Mouse (Mus musculus) thymus, adult 2 months (tissue): Measurements from ENCODE around the gene Olfr1423. TPM values are rescaled to one million over a fixed set of nuclear protein-coding genes. Genes with fewer than 3 reads are reported as not detected.
"Not testable (repeated sequence)": the region's sequence is repeated elsewhere in the genome, so short reads cannot be mapped to it uniquely, and the experiment has no call there.

Experiments used
- DNase-seq: peaks from one replicate; pipeline ENCODE4 v3.0.0; 2021
- H3K27ac ChIP-seq: fragments of 200-500 bp; 2 replicates; pipeline ENCODE4 v1.5.1; 2012; ENCODE audit warnings: low read length, control low read depth; ENCODE audit not compliant: control insufficient read depth, insufficient read depth
- H3K27me3 ChIP-seq: fragments of 200-500 bp; 2 replicates; pipeline ENCODE4 v1.6.1; 2012; ENCODE audit warnings: mild to moderate bottlenecking, low read length, moderate library complexity, mixed read lengths; ENCODE audit not compliant: control insufficient read depth, insufficient read depth
- H3K36me3 ChIP-seq: fragments of 200-500 bp; 2 replicates; pipeline ENCODE4 v1.6.1; 2012; ENCODE audit warnings: mild to moderate bottlenecking, low read length, moderate library complexity; ENCODE audit not compliant: control insufficient read depth, insufficient read depth
- H3K4me1 ChIP-seq: fragments of 200-500 bp; replicated peaks from 2 replicates; pipeline ENCODE4 v1.6.1; 2012; ENCODE audit warnings: low read length; ENCODE audit not compliant: control insufficient read depth, insufficient read depth
- H3K4me3 ChIP-seq: fragments of 200-500 bp; 2 replicates; pipeline ENCODE4 v1.5.1; 2012; ENCODE audit warnings: mild to moderate bottlenecking, low read length, control low read depth, moderate library complexity; ENCODE audit not compliant: control insufficient read depth, insufficient read depth
- CTCF ChIP-seq: fragments of 200-500 bp; IDR thresholded peaks from 2 replicates; pipeline ENCODE4 v1.5.1; 2012; ENCODE audit warnings: mild to moderate bottlenecking, control low read depth, low read length, moderate library complexity, borderline replicate concordance; ENCODE audit not compliant: control insufficient read depth, poor library complexity, insufficient read depth; ENCODE audit errors: extremely low read depth
- POLR2A ChIP-seq: fragments of 200-500 bp; IDR thresholded peaks from 2 replicates; pipeline ENCODE4 v1.6.1; 2012; ENCODE audit warnings: mild to moderate bottlenecking, low read length, control low read depth, moderate library complexity; ENCODE audit not compliant: control insufficient read depth, poor library complexity, insufficient read depth; ENCODE audit errors: extremely low read depth
- WGBS: fragments of 180-500 bp; shearing (Covaris S2); methylation state at CpG from one replicate; pipeline ENCODE4 v1.1.7; 2018; 5-methylcytosine and 5-hydroxymethylcytosine counted together
- polyA plus RNA-seq: library from polyadenylated mRNA; depleted of rRNA; stranded (reverse); fragments of >200 nt; gene quantifications from 2 replicates; pipeline ENCODE4 v1.2.3, GENCODE M21; 2012; rRNA removed

Olfr1423 gene
- polyA plus RNA-seq, result not detected in 2 replicates

DNA sequence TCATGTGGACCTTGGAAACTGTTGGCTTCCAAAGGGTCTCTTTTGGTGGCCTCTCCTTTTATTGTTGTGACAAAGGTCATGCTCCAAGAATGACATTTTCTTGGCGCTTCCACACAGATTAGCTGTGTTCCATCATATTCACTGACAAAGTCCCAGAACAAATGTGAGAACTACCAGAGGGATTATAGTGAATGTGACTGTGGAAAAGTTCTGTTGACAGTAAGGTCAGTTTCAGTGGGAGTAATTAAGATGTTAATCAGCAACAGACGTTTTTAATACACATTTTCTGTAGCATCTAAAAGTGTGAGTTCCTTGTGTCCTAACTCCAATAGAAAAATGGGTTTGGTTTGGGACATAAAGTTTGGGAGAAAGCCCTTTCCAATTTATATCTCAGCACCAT lies at the start of gene Olfr1423:
Gene Olfr1423 (minus strand): TSS at position 101 of the 400 bp plus-strand sequence.
- Histone ChIP-seq H3K4me3 (no peak within 1 kb of the TSS), H3K27ac (no peak within 1 kb of the TSS), H3K36me3 (no peaks in the 10 kb centered on the region), H3K27me3 (no peaks in the 10 kb centered on the region), H3K4me1 (no peaks in the 10 kb centered on the region)
- DNase-seq, result no peak
- 78% methylated on average over 2 of the region's 2 CpGs for WGBS
- TF ChIP-seq CTCF (no peak), POLR2A (no peak)

DNA sequence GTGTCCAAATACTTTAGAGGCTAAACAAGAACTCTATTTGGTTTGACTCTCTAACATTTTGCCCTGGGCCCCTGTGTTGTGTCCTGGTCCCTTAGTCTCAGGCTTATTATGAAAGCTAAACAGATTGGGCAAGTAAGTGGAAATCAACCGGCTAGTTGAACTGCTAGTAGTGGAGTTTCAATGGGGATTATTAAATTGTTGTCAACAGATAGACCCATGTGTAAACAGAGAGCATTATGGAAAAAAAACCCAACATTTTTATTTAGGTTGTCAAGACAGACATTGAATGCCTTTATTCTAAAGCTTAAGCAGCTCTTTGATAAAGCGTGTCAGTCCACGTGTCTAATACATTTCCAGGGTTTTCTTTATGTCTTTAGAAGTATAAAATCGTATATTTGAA lies 36.5 kb upstream of the Olfr1423 start, which contains the start of gene Olfr1425:
Gene Olfr1425 (minus strand): TSS at position 101 of the 400 bp plus-strand sequence.
- not testable (repeated sequence) for H3K27ac ChIP-seq, H3K27me3 ChIP-seq, H3K4me3 ChIP-seq, H3K36me3 ChIP-seq, DNase-seq, H3K4me1 ChIP-seq
- 93% methylated on average over 4 of the region's 4 CpGs for WGBS

DNA sequence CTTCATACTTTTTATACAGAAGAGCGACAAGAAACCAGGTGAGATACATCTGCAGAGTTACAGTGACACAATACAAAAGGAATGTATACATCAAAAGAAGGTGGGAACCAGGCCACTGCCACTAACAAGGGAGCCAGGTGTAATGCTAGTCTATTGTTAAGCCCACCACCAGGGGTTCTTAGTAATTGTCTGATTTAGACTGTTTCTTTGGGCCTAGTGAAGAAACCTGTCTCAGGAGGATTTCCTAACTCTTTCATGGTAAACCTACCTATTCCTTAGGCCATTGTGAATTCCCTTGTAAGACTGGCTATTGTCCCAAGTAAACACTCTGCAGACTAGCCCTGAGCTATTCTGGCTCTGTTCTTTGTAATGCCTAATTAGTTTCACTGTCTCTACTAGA lies 28.4 kb upstream of the Olfr1423 start:
- not testable (repeated sequence) for H3K36me3 ChIP-seq, DNase-seq, H3K27ac ChIP-seq, H3K27me3 ChIP-seq, H3K4me1 ChIP-seq, H3K4me3 ChIP-seq
- WGBS, result 86% methylated on average over 1 of the region's 1 CpGs

DNA sequence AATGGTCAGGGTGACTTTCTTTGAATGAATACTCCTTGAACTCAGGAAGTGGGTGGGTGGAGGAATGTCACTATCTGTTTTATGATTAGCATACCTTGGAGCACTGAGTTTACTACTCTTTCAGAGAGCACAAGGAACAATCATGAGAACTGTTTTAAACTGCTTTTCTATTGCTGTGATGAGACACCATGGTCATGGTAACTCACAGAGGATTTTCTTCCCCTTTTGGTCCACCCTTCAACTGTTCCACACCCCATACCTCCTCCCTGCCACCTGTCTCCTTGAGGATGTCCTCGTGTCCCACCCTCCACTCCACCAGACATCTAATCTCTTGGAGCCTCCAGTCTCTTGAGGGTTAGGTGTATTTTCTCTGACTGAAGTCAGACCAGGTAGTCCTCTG lies 26.7 kb upstream of the Olfr1423 start:
- 70% methylated on average over 1 of the region's 1 CpGs for WGBS
- DNase-seq, H3K36me3 ChIP-seq, H3K27ac ChIP-seq, H3K27me3 ChIP-seq, H3K4me3 ChIP-seq, H3K4me1 ChIP-seq: not testable (repeated sequence)

DNA sequence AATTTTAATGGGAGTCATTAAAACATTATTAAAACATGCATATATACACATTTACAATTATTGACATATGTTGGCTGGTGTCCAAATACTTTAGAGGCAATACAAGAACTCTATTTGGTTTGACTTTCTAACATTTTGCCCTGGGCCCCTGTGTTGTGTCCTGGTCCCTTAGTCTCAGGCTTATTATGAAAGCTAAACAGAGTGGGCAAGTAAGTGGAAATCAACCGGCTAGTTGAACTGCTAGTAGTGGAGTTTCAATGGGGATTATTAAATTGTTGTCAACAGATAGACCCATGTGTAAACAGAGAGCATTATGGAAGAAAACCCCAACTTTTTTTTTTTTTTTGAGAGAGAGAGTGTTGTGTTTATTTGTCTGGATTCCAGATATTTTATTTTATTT lies 21.5 kb upstream of the Olfr1423 start, which contains the start of gene Olfr1424:
Gene Olfr1424 (minus strand): TSS at position 101 of the 400 bp plus-strand sequence.
- H3K36me3 ChIP-seq, H3K4me1 ChIP-seq, H3K4me3 ChIP-seq, H3K27ac ChIP-seq, H3K27me3 ChIP-seq, DNase-seq: not testable (repeated sequence)
- 100% methylated on average over 1 of the region's 1 CpGs for WGBS

DNA sequence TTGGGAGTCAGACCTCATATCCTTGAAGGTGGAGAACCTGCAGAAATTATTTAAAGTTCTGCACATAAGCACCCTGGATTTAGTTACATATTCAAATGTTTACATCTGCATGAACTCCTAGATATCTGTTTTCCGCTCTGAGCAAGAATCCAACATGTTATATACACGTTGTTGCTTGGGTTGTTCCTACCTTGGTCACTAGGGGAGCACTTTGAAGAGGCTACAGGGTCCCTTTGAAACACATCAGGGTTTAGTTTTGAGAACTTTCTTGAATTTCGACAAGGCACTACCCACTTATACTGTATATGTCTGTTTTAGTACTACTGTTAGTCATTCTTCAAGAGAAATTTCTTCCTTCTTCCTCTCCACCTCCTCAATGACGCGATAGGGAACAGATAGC lies 2.0 kb upstream of the Olfr1423 start:
- no peak for TF ChIP-seq POLR2A
- TF ChIP-seq CTCF, result no peak
- Histone ChIP-seq H3K4me3 (no peak overlapping the region), H3K27ac (no peak overlapping the region), H3K27me3 (no peaks in the 10 kb centered on the region), H3K4me1 (no peaks in the 10 kb centered on the region), H3K36me3 (no peaks in the 10 kb centered on the region)
- DNase-seq, result no peak
- WGBS, result 94% methylated on average over 5 of the region's 5 CpGs

DNA sequence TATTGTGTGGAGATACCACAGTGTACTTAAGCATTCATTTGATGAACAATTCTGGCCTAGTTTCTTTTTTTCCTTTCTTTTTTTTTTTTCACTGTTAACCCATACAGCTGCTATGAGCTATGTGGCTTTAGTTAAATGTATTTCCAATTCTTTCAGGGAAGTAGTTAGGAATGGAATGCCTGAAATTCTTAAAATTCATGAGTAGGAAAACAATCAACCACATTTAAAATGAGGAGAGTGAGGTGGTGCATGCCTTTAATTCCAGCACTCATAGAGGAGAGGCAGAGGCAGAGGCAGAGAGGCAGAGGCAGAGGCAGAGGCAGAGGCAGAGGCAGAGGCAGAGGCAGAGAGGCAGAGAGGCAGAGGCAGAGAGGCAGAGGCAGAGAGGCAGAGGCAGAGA lies 3.4 kb downstream of the Olfr1423 start:
- H3K4me3 ChIP-seq, result no peak overlapping the region
- no peak overlapping the region for H3K27ac ChIP-seq
- DNase-seq, result no peak
- no peaks in the 10 kb centered on the region for H3K36me3 ChIP-seq
- TF ChIP-seq CTCF (no peak), POLR2A (no peak)
- H3K27me3 ChIP-seq, result no peaks in the 10 kb centered on the region
- no peaks in the 10 kb centered on the region for H3K4me1 ChIP-seq

DNA sequence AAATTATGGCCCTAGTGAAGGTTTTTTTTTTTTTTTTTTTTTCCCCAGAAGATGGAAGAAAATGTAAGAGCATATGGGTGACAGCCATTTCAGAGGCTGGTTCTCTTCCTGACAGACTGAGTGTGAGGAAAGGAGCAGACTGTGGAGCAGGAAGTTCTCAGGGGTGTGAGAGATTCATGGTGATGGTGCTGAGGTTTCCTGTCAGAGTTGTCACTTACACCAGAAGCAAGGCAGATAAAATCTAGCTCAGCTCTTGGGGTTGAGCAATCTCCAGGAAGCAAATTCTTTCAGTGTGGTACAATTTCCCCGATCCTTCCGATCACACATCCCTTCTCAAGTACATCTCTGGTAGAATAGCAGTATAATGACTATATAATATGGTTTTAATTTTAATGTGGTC lies 14.5 kb downstream of the Olfr1423 start:
- H3K27ac ChIP-seq, result no peak overlapping the region
- no peak for TF ChIP-seq POLR2A
- no peak for TF ChIP-seq CTCF
- no peaks in the 10 kb centered on the region for H3K27me3 ChIP-seq
- WGBS, result 5% methylated on average over 2 of the region's 2 CpGs
- no peaks in the 10 kb centered on the region for H3K36me3 ChIP-seq
- peak; percentile 4 for DNase-seq
- H3K4me1 ChIP-seq, result no peaks in the 10 kb centered on the region
- H3K4me3 ChIP-seq, result no peak overlapping the region
